Comparison of ENCODE assay signal across 18 mouse cellular contexts in genomic region chr13:16646649-16647048, GRCm38 (mm10).
DNase-seq lines count a peak whose midpoint lies in the region; ATAC-seq and TF ChIP-seq lines count a peak whose summit lies in the region.
"Had no signal": no experiment of that assay in that cellular context is flagged by ENCODE, and none has a peak within 500 bp of the region (broad histone marks: within the 10 kb centered on the region; RNA-seq: fewer than 3 reads in every experiment).

No protein-coding gene starts in this region.

- ATAC-seq in forebrain, embryonic 13.5 days: no peak
- ATAC-seq in forebrain, embryonic 12.5 days (ENCODE audit: low FRiP score): no peak
- no peak for ATAC-seq in limb, embryonic 14.5 days (ENCODE audit: low FRiP score, low read depth)
- ATAC-seq in forebrain, postnatal 0 days: no peak
- no peak for ATAC-seq in hindbrain, embryonic 14.5 days (ENCODE audit: low FRiP score)
- ATAC-seq: hindbrain, postnatal 0 days had no signal

- H3K4me3 ChIP-seq in forebrain, embryonic 13.5 days: no peak overlapping the region
- no peak overlapping the region for H3K4me3 ChIP-seq in forebrain, embryonic 12.5 days (replicated peaks)
- no peak overlapping the region for H3K4me3 ChIP-seq in limb, embryonic 14.5 days (replicated peaks; ENCODE audit: low read length)
- no peak overlapping the region for H3K4me3 ChIP-seq in limb, embryonic 10.5 days
- H3K4me3 ChIP-seq in forebrain, postnatal 0 days (ENCODE audit: low read depth, low read length): no peak overlapping the region
- H3K4me3 ChIP-seq in hindbrain, embryonic 14.5 days (replicated peaks; ENCODE audit: low read length): no peak overlapping the region
- H3K4me3 ChIP-seq: embryonic facial prominence, embryonic 15.5 days; erythroblast, embryonic 14.5 days; gastrocnemius, adult 2 months; heart, embryonic 13.5 days had no signal

- no peak overlapping the region for H3K4me2 ChIP-seq in forebrain, embryonic 13.5 days
- no peak overlapping the region for H3K4me2 ChIP-seq in forebrain, embryonic 12.5 days
- H3K4me2 ChIP-seq in limb, embryonic 14.5 days (replicated peaks; ENCODE audit: low read depth, low read length, severe bottlenecking): no peak overlapping the region
- H3K4me2 ChIP-seq in forebrain, postnatal 0 days (ENCODE audit: low read depth): no peak overlapping the region
- H3K4me2 ChIP-seq in hindbrain, embryonic 14.5 days (replicated peaks): no peak overlapping the region
- H3K4me2 ChIP-seq: embryonic facial prominence, embryonic 15.5 days; heart, embryonic 13.5 days had no signal

- TF ChIP-seq CTCF in forebrain, postnatal 0 days (IDR thresholded peaks at IDR 0.05; ENCODE audit: low read depth): no peak

- no peak overlapping the region for H3K9ac ChIP-seq in forebrain, embryonic 13.5 days
- H3K9ac ChIP-seq in forebrain, embryonic 12.5 days: no peak overlapping the region
- no peak overlapping the region for H3K9ac ChIP-seq in limb, embryonic 14.5 days (ENCODE audit: low read depth, low read length, severe bottlenecking)
- H3K9ac ChIP-seq in forebrain, postnatal 0 days: no peak overlapping the region
- no peak overlapping the region for H3K9ac ChIP-seq in hindbrain, embryonic 14.5 days
- H3K9ac ChIP-seq: embryonic facial prominence, embryonic 15.5 days; heart, embryonic 13.5 days had no signal

- H3K4me1 ChIP-seq in forebrain, embryonic 13.5 days: peaks cover 20% of the 10 kb centered on the region; the same call in 1 of the 2 replicates
- peaks cover 4% of the 10 kb centered on the region; the same call in 1 of the 2 replicates for H3K4me1 ChIP-seq in forebrain, embryonic 12.5 days
- H3K4me1 ChIP-seq in limb, embryonic 14.5 days (ENCODE audit: control insufficient read depth, insufficient read depth, low read length): no peaks in the 10 kb centered on the region
- no peaks in the 10 kb centered on the region for H3K4me1 ChIP-seq in limb, embryonic 10.5 days
- H3K4me1 ChIP-seq in forebrain, postnatal 0 days (ENCODE audit: insufficient read depth): peaks cover 7% of the 10 kb centered on the region; the same call in 1 of the 2 replicates
- 0 out of 2 replicates have a peak, but pooled peaks cover 3% of the 10 kb centered on the region for H3K4me1 ChIP-seq in hindbrain, embryonic 14.5 days (replicated peaks; ENCODE audit: control insufficient read depth, insufficient read depth, low read length)

- H3K27me3 ChIP-seq in forebrain, embryonic 13.5 days: no peaks in the 10 kb centered on the region
- H3K27me3 ChIP-seq in forebrain, embryonic 12.5 days: no peaks in the 10 kb centered on the region
- H3K27me3 ChIP-seq in limb, embryonic 14.5 days (ENCODE audit: control insufficient read depth, insufficient read depth, low read length): no peaks in the 10 kb centered on the region
- H3K27me3 ChIP-seq in limb, embryonic 10.5 days (ENCODE audit: low read depth, poor library complexity, severe bottlenecking): no peaks in the 10 kb centered on the region
- no peaks in the 10 kb centered on the region for H3K27me3 ChIP-seq in forebrain, postnatal 0 days (ENCODE audit: insufficient read depth, low read length)
- H3K27me3 ChIP-seq in hindbrain, embryonic 14.5 days (ENCODE audit: control insufficient read depth, insufficient read depth, low read length): no peaks in the 10 kb centered on the region
- H3K27me3 ChIP-seq: embryonic facial prominence, embryonic 15.5 days; heart, embryonic 13.5 days had no signal

- H3K36me3 ChIP-seq in forebrain, embryonic 13.5 days (ENCODE audit: poor library complexity, severe bottlenecking): no peaks in the 10 kb centered on the region
- no peaks in the 10 kb centered on the region for H3K36me3 ChIP-seq in forebrain, embryonic 12.5 days (replicated peaks)
- H3K36me3 ChIP-seq in limb, embryonic 14.5 days (ENCODE audit: control insufficient read depth, insufficient read depth, low read length): no peaks in the 10 kb centered on the region
- H3K36me3 ChIP-seq in limb, embryonic 10.5 days: no peaks in the 10 kb centered on the region
- H3K36me3 ChIP-seq in forebrain, postnatal 0 days (ENCODE audit: insufficient read depth): no peaks in the 10 kb centered on the region
- no peaks in the 10 kb centered on the region for H3K36me3 ChIP-seq in hindbrain, embryonic 14.5 days (replicated peaks; ENCODE audit: control insufficient read depth, insufficient read depth)
- H3K36me3 ChIP-seq: embryonic facial prominence, embryonic 15.5 days; heart, embryonic 13.5 days had no signal

- TF ChIP-seq POLR2A in limb, embryonic 14.5 days (IDR thresholded peaks at IDR 0.05; ENCODE audit: borderline replicate concordance, extremely low read depth, insufficient read depth, insufficient read length): no peak

- H3K9me3 ChIP-seq in forebrain, embryonic 13.5 days (replicated peaks): no peaks in the 10 kb centered on the region
- no peaks in the 10 kb centered on the region for H3K9me3 ChIP-seq in forebrain, embryonic 12.5 days
- no peaks in the 10 kb centered on the region for H3K9me3 ChIP-seq in limb, embryonic 14.5 days (ENCODE audit: control insufficient read depth, low read length)
- no peaks in the 10 kb centered on the region for H3K9me3 ChIP-seq in limb, embryonic 10.5 days (replicated peaks)
- H3K9me3 ChIP-seq in forebrain, postnatal 0 days (ENCODE audit: low read length): no peaks in the 10 kb centered on the region
- H3K9me3 ChIP-seq in hindbrain, embryonic 14.5 days (ENCODE audit: control insufficient read depth, low read length): no peaks in the 10 kb centered on the region
- H3K9me3 ChIP-seq: embryonic facial prominence, embryonic 15.5 days; heart, embryonic 13.5 days had no signal

- peak overlapping the region; percentile 31; the same call in 1 of the 2 replicates for H3K27ac ChIP-seq in forebrain, embryonic 13.5 days
- H3K27ac ChIP-seq in forebrain, embryonic 12.5 days: no peak overlapping the region
- no peak overlapping the region for H3K27ac ChIP-seq in limb, embryonic 14.5 days (replicated peaks; ENCODE audit: low read depth, low read length)
- no peak overlapping the region for H3K27ac ChIP-seq in limb, embryonic 10.5 days
- 0 out of 2 replicates have a peak overlapping the region, but pooled peaks have one; percentile 42 for H3K27ac ChIP-seq in forebrain, postnatal 0 days (ENCODE audit: low read depth, low read length)
- no peak overlapping the region for H3K27ac ChIP-seq in hindbrain, embryonic 14.5 days
- H3K27ac ChIP-seq: embryonic facial prominence, embryonic 15.5 days; gastrocnemius, adult 2 months; heart, embryonic 13.5 days; hindbrain, postnatal 0 days had no signal

- peak; percentile 26 for DNase-seq in limb, embryonic 14.5 days (ENCODE audit: low spot score)
- DNase-seq in limb, embryonic 10.5 days (ENCODE audit: low spot score): no peak
- DNase-seq in forebrain, postnatal 0 days: no peak
- DNase-seq in urinary bladder, postnatal 14 days (ENCODE audit: low spot score): no peak
- no peak for DNase-seq in hindbrain, embryonic 14.5 days (ENCODE audit: low spot score)
- DNase-seq: adrenal gland, postnatal 10 days; cerebellum, adult 18-20 months; embryo, embryonic 11 days; gastrocnemius, adult 2 months; gastrocnemius, postnatal 25 days; heart, postnatal 36 days; kidney, adult 18-20 months had no signal

Comparison
In these comparisons a context has a peak if more than half of its experiments do, and no peak if none do; other contexts are left out.
1. H3K27ac ChIP-seq: peak in forebrain, embryonic 13.5 days (single experiment) and forebrain, postnatal 0 days (single experiment); none in forebrain, embryonic 12.5 days (single experiment), limb, embryonic 14.5 days (single experiment), limb, embryonic 10.5 days (single experiment) and hindbrain, embryonic 14.5 days (single experiment).